Mouse (Mus musculus): ENCODE results near the gene Ilf3.
A peak's percentile ranks its signal among the peaks of the same experiment; 100 is the strongest.

GRCm38 (mm10) chr9:21409592-21410317 is 42.1 kb downstream of the Ilf3 start:
- TF ChIP-seq CTCF (IDR thresholded peaks at IDR 0.05; ENCODE audit: low read depth) (peak; percentile 90), EP300 (optimal IDR thresholded peaks at IDR 0.05) (no peak)

All from stomach, postnatal 0 days (tissue).